Mouse (Mus musculus): ENCODE measurements at regions not wholly inside any gene's neighbourhood (a gene's known extent, or its start where the extent isn't known, plus 50 kb on each side); places are given as distances from the start of the nearest gene placed in this dataset.

GRCm38 (mm10) chr3:20661883-20662282 is 294.9 kb upstream of the Agtr1b start:
- no peak for DNase-seq

GRCm38 (mm10) chr3:20655345-20655744 is 288.4 kb upstream of the Agtr1b start:
- no peak for DNase-seq
